Mouse (Mus musculus) mouse embryonic stem cell (cell line): ENCODE results near the gene Smim8.
"Not testable (repeated sequence)": the region's sequence is repeated elsewhere in the genome, so short reads cannot be mapped to it uniquely, and the experiment has no call there.

ENCODE experiments used
- in situ Hi-C, 2 experiments: fragments of 300-500 bp; cut with MboI; formaldehyde crosslinking; loops; 1 replicate in 1 of 2; 3 replicates in 1 of 2; pipeline ENCODE4 v1.14.3; 2019 to 2020; ENCODE audit warnings: low sequenced_read_pairs in 2 of 2, low pct_unique_long_range_greater_than_20kb in 1 of 2, mixed read lengths in 1 of 2; ENCODE audit not compliant: unreplicated experiment in 1 of 2

The Smim8 gene

GRCm38 (mm10) chr4:34777677-34778527 is at the start of gene Smim8:
Gene Smim8 (minus strand): TSS chr4:34778423.
- in situ Hi-C loops, result no loop called here

GRCm38 (mm10) chr4:34823901-34824300 is 45.7 kb upstream of the Smim8 start:
- in situ Hi-C loops, result no loop called here

GRCm38 (mm10) chr4:34819904-34820303 is 41.7 kb upstream of the Smim8 start:
- in situ Hi-C loops, result no loop called here

- in situ Hi-C loops, result no loop called here
Measured at GRCm38 (mm10) chr4:34801166-34802034, 23.2 kb upstream of the Smim8 start.

GRCm38 (mm10) chr4:34798005-34798404 is 19.8 kb upstream of the Smim8 start:
- in situ Hi-C loops, result no loop called here

GRCm38 (mm10) chr4:34797294-34797983 is 19.2 kb upstream of the Smim8 start:
- in situ Hi-C loops, result no loop called here

- in situ Hi-C loops, result no loop called here
Measured at GRCm38 (mm10) chr4:34796294-34796693, 18.1 kb upstream of the Smim8 start.

GRCm38 (mm10) chr4:34786476-34786875 is 8.3 kb upstream of the Smim8 start:
- in situ Hi-C loops, result loop anchor here in 1 of 2 experiments (10.0 kb wide), 1 partner anchor 138 kb away; no protein-coding TSS in a partner anchor

GRCm38 (mm10) chr4:34785646-34786045 is 7.4 kb upstream of the Smim8 start:
- in situ Hi-C loops, result loop anchor here in 1 of 2 experiments (10.0 kb wide), 1 partner anchor 139 kb away; no protein-coding TSS in a partner anchor

- in situ Hi-C loops, result loop anchor here in 1 of 2 experiments (10.0 kb wide), 1 partner anchor 140 kb away; no protein-coding TSS in a partner anchor
Measured at GRCm38 (mm10) chr4:34784865-34785264, 6.6 kb upstream of the Smim8 start.

GRCm38 (mm10) chr4:34782730-34783129 is 4.5 kb upstream of the Smim8 start:
- in situ Hi-C loops, result loop anchor here in 1 of 2 experiments (10.0 kb wide), 1 partner anchor 142 kb away; no protein-coding TSS in a partner anchor

GRCm38 (mm10) chr4:34771652-34772371 is 6.4 kb downstream of the Smim8 start:
- in situ Hi-C loops, result no loop called here

- in situ Hi-C loops, result no loop called here
Measured at GRCm38 (mm10) chr4:34756163-34756562, 22.1 kb downstream of the Smim8 start, which contains the start of gene Gm136. Gene Gm136 (minus strand): TSS chr4:34756263.

GRCm38 (mm10) chr4:34749236-34749635 is 29.0 kb downstream of the Smim8 start:
- in situ Hi-C loops, result no loop called here

GRCm38 (mm10) chr4:34734461-34734860 is 43.8 kb downstream of the Smim8 start:
- in situ Hi-C loops, result no loop called here

GRCm38 (mm10) chr4:34733415-34733814 is 44.8 kb downstream of the Smim8 start:
- in situ Hi-C loops, result not testable (repeated sequence)

- in situ Hi-C loops, result no loop called here
Measured at GRCm38 (mm10) chr4:34729851-34730341, 48.3 kb downstream of the Smim8 start, which contains the start of gene Cfap206. Gene Cfap206 (minus strand): TSS chr4:34730206.

- in situ Hi-C loops, result not testable (repeated sequence)
Measured at GRCm38 (mm10) chr4:34725710-34726109, 52.5 kb downstream of the Smim8 start.
